Mouse (Mus musculus) adrenal gland, adult 18-20 months (tissue): ENCODE results near the gene Lamb3. TPM values are rescaled to one million over a fixed set of nuclear protein-coding genes. Genes with fewer than 3 reads are reported as not detected.

Source experiments
- DNase-seq, 2 experiments: peaks; one replicate each; pipeline ENCODE4 v3.0.0; 2021 to 2022; ENCODE audit warnings: low spot score in 2 of 2
- long read RNA-seq, 2 experiments: library from polyadenylated mRNA; stranded (forward); transcript quantifications; one replicate each; pipeline ENCODE4 v2.0.0; 2021
- total RNA-seq, 2 experiments: library from RNA; stranded (reverse); gene quantifications; 1 replicate in 1 of 2; 2 replicates in 1 of 2; pipeline ENCODE4 v1.2.3; 2021

Lamb3 gene
- total RNA-seq, result 1 to 10 TPM in 1 of 2 experiments, under 1 TPM in 1; 0.86 to 1.5 TPM
- long read RNA-seq, experiment 1, result 0 reads
- long read RNA-seq, experiment 2, partial matches to known transcripts, result 17 of 21 reads
- long read RNA-seq, experiment 2, other reads (novel, unspliced or antisense), result 4 of 21 reads

- no peak for DNase-seq
Measured at GRCm38 (mm10) chr1:193207503-193207902, at the start of gene Lamb3. Lamb3 (plus strand) TSS chr1:193207699.

- no peak for DNase-seq
Measured at GRCm38 (mm10) chr1:193159163-193159562, 48.3 kb upstream of the Lamb3 start.

- DNase-seq, result no peak
Measured at GRCm38 (mm10) chr1:193159613-193160012, 47.9 kb upstream of the Lamb3 start.

- DNase-seq, result peak; percentile 20 to 43
Measured at GRCm38 (mm10) chr1:193160317-193161032, 47.0 kb upstream of the Lamb3 start.

GRCm38 (mm10) chr1:193167746-193168145 lies 39.8 kb upstream of the Lamb3 start, which contains the start of gene A130010J15Rik:
A130010J15Rik (plus strand) TSS chr1:193168046.
- no peak for DNase-seq

GRCm38 (mm10) chr1:193169228-193169627 lies 38.3 kb upstream of the Lamb3 start:
- DNase-seq, result no peak

GRCm38 (mm10) chr1:193169856-193170255 lies 37.6 kb upstream of the Lamb3 start:
- no peak for DNase-seq

GRCm38 (mm10) chr1:193172991-193173809 lies 34.3 kb upstream of the Lamb3 start:
- peak; percentile 92 to 93 for DNase-seq

GRCm38 (mm10) chr1:193173810-193174129 lies 33.7 kb upstream of the Lamb3 start:
- DNase-seq, result no peak

- no peak for DNase-seq
Measured at GRCm38 (mm10) chr1:193174143-193174733, 33.3 kb upstream of the Lamb3 start.

- no peak for DNase-seq
Measured at GRCm38 (mm10) chr1:193181104-193181503, 26.4 kb upstream of the Lamb3 start.

GRCm38 (mm10) chr1:193188257-193188656 lies 19.2 kb upstream of the Lamb3 start:
- no peak for DNase-seq

GRCm38 (mm10) chr1:193189151-193189621 lies 18.3 kb upstream of the Lamb3 start:
- no peak for DNase-seq

- DNase-seq, result no peak
Measured at GRCm38 (mm10) chr1:193189771-193190170, 17.7 kb upstream of the Lamb3 start.

GRCm38 (mm10) chr1:193191675-193192283 lies 15.7 kb upstream of the Lamb3 start:
- DNase-seq, result no peak

- no peak for DNase-seq
Measured at GRCm38 (mm10) chr1:193194416-193195140, 12.9 kb upstream of the Lamb3 start.

- no peak for DNase-seq
Measured at GRCm38 (mm10) chr1:193195169-193195810, 12.2 kb upstream of the Lamb3 start.

GRCm38 (mm10) chr1:193197494-193198205 lies 9.8 kb upstream of the Lamb3 start:
- no peak for DNase-seq

GRCm38 (mm10) chr1:193198312-193198711 lies 9.2 kb upstream of the Lamb3 start:
- no peak for DNase-seq
